Mouse (Mus musculus): ENCODE measurements around the gene Eml6. TPM values are rescaled to one million over a fixed set of nuclear protein-coding genes. Genes with fewer than 3 reads are reported as not detected.
"Not testable (repeated sequence)": the region's sequence is repeated elsewhere in the genome, so short reads cannot be mapped to it uniquely, and the experiment has no call there.

Gene Eml6
- polyA plus RNA-seq, 1 experiment, result 1.2 TPM

- no peak overlapping the region for H3K27ac ChIP-seq (ENCODE audit: control insufficient read depth, insufficient read depth, low read depth, low read length, poor library complexity)
- TF ChIP-seq POLR2A (IDR thresholded peaks at IDR 0.05; ENCODE audit: borderline replicate concordance, control insufficient read depth, low read depth, low read length) (no peak), CTCF (IDR thresholded peaks at IDR 0.05; ENCODE audit: control insufficient read depth, insufficient read depth, low read length) (no peak)
- 72% methylated on average over 2 of the region's 2 CpGs for WGBS
- no peaks in the 10 kb centered on the region for H3K4me1 ChIP-seq (ENCODE audit: control insufficient read depth, insufficient read depth, low read length)
- H3K4me3 ChIP-seq (replicated peaks; ENCODE audit: control insufficient read depth, low read depth, low read length), result no peak overlapping the region
These were observed 198.1 kb downstream of the Eml6 start for GRCm38 (mm10) chr11:29827729-29828128.

DNA sequence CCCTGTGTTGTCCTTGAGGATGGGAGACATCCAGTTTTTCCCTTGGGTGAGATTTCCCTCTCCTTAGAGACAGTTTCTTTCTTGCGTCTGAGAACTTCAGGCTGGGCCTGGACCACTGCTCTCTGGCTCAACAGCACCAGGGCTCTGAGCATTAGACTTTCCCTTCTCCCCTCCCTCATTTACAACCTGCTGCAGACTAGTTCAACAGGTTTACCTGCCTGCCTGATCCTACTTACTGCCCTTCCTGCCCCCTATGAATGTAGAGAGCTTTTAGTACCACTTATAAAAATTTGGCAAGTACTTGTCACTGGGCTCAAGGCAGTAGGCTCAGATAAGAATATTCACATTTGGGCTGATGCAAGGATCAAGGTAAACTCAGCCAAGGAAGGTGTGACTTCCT is 199.8 kb downstream of the Eml6 start:
- Histone ChIP-seq H3K27ac (ENCODE audit: control insufficient read depth, insufficient read depth, low read depth, low read length, poor library complexity) (no peak overlapping the region), H3K4me3 (replicated peaks; ENCODE audit: control insufficient read depth, low read depth, low read length) (no peak overlapping the region), H3K4me1 (ENCODE audit: control insufficient read depth, insufficient read depth, low read length) (no peaks in the 10 kb centered on the region)
- WGBS, result 81% methylated on average over 1 of the region's 1 CpGs
- TF ChIP-seq POLR2A (IDR thresholded peaks at IDR 0.05; ENCODE audit: borderline replicate concordance, control insufficient read depth, low read depth, low read length) (no peak), CTCF (IDR thresholded peaks at IDR 0.05; ENCODE audit: control insufficient read depth, insufficient read depth, low read length) (no peak)

- not testable (repeated sequence) for H3K27ac ChIP-seq (ENCODE audit: control insufficient read depth, insufficient read depth, low read depth, low read length, poor library complexity); H3K4me3 ChIP-seq (replicated peaks; ENCODE audit: control insufficient read depth, low read depth, low read length); H3K4me1 ChIP-seq (ENCODE audit: control insufficient read depth, insufficient read depth, low read length)
- 46% methylated on average over 21 of the region's 21 CpGs for WGBS
These were observed 200.5 kb downstream of the Eml6 start, which contains the start of gene 4931440F15Rik for GRCm38 (mm10) chr11:29825271-29825718. TSS of gene 4931440F15Rik (minus strand) at chr11:29825668.

GRCm38 (mm10) chr11:29824474-29825270 is 201.2 kb downstream of the Eml6 start:
- not testable (repeated sequence) for H3K27ac ChIP-seq (ENCODE audit: control insufficient read depth, insufficient read depth, low read depth, low read length, poor library complexity); H3K4me3 ChIP-seq (replicated peaks; ENCODE audit: control insufficient read depth, low read depth, low read length); H3K4me1 ChIP-seq (ENCODE audit: control insufficient read depth, insufficient read depth, low read length)
- 40% methylated on average over 61 of the region's 62 CpGs for WGBS

DNA sequence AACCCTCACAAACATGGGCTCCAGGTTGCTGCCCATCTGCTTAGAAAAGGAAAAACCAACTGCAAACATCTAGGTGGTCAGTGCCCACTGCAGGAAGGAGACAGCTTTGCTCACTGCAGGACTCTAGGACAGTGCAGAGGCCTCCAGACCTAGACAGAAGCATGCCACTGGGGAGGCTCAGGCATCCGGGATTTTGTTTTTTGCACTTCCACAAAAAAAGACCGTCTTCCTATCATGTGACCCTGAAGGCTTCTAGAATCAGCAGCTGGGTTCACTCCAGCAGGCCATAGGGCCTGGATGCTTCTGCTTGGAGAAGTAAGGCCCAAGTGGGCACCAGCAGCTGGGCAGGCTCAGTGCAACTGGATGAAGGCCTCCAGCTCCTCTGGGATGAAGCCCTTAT is 202.7 kb downstream of the Eml6 start:
- no peak overlapping the region for H3K4me3 ChIP-seq (replicated peaks; ENCODE audit: control insufficient read depth, low read depth, low read length)
- 69% methylated on average over 2 of the region's 2 CpGs for WGBS

GRCm38 (mm10) chr11:29815670-29816069 is 210.2 kb downstream of the Eml6 start:
- no peaks in the 10 kb centered on the region; the same call in 1 of the 2 replicates for H3K4me1 ChIP-seq (ENCODE audit: control insufficient read depth, insufficient read depth, low read length)
- TF ChIP-seq POLR2A (IDR thresholded peaks at IDR 0.05; ENCODE audit: borderline replicate concordance, control insufficient read depth, low read depth, low read length) (no peak), CTCF (IDR thresholded peaks at IDR 0.05; ENCODE audit: control insufficient read depth, insufficient read depth, low read length) (no peak)
- H3K4me3 ChIP-seq (replicated peaks; ENCODE audit: control insufficient read depth, low read depth, low read length), result no peak overlapping the region
- peak overlapping the region; percentile 71; the same call in 1 of the 2 replicates for H3K27ac ChIP-seq (ENCODE audit: control insufficient read depth, insufficient read depth, low read depth, low read length, poor library complexity)

More for the DNA sequence above, 202.7 kb downstream of the Eml6 start:
- no peak for TF ChIP-seq POLR2A (IDR thresholded peaks at IDR 0.05; ENCODE audit: borderline replicate concordance, control insufficient read depth, low read depth, low read length)
- TF ChIP-seq CTCF (IDR thresholded peaks at IDR 0.05; ENCODE audit: control insufficient read depth, insufficient read depth, low read length), result no peak
- Histone ChIP-seq H3K4me1 (ENCODE audit: control insufficient read depth, insufficient read depth, low read length) (no peaks in the 10 kb centered on the region), H3K27ac (ENCODE audit: control insufficient read depth, insufficient read depth, low read depth, low read length, poor library complexity) (no peak overlapping the region)

GRCm38 (mm10) chr11:29815261-29815660 is 210.6 kb downstream of the Eml6 start:
- WGBS, result 70% methylated on average over 3 of the region's 3 CpGs
- TF ChIP-seq POLR2A (IDR thresholded peaks at IDR 0.05; ENCODE audit: borderline replicate concordance, control insufficient read depth, low read depth, low read length) (no peak), CTCF (IDR thresholded peaks at IDR 0.05; ENCODE audit: control insufficient read depth, insufficient read depth, low read length) (no peak)
- H3K4me1 ChIP-seq (ENCODE audit: control insufficient read depth, insufficient read depth, low read length), result no peaks in the 10 kb centered on the region; the same call in 1 of the 2 replicates
- no peak overlapping the region; the same call in 1 of the 2 replicates for H3K27ac ChIP-seq (ENCODE audit: control insufficient read depth, insufficient read depth, low read depth, low read length, poor library complexity)
- no peak overlapping the region for H3K4me3 ChIP-seq (replicated peaks; ENCODE audit: control insufficient read depth, low read depth, low read length)

- no peak overlapping the region for H3K27ac ChIP-seq (ENCODE audit: control insufficient read depth, insufficient read depth, low read depth, low read length, poor library complexity)
These were observed 212.6 kb downstream of the Eml6 start for GRCm38 (mm10) chr11:29813267-29813666.

GRCm38 (mm10) chr11:29812475-29812874 is 213.4 kb downstream of the Eml6 start:
- no peak overlapping the region for H3K27ac ChIP-seq (ENCODE audit: control insufficient read depth, insufficient read depth, low read depth, low read length, poor library complexity)
- TF ChIP-seq POLR2A (IDR thresholded peaks at IDR 0.05; ENCODE audit: borderline replicate concordance, control insufficient read depth, low read depth, low read length) (no peak), CTCF (IDR thresholded peaks at IDR 0.05; ENCODE audit: control insufficient read depth, insufficient read depth, low read length) (peak; percentile 19; the same call in 1 of the 2 replicates)
- peaks cover 3% of the 10 kb centered on the region; the same call in 1 of the 2 replicates for H3K4me1 ChIP-seq (ENCODE audit: control insufficient read depth, insufficient read depth, low read length)
- no peak overlapping the region for H3K4me3 ChIP-seq (replicated peaks; ENCODE audit: control insufficient read depth, low read depth, low read length)
- 86% methylated on average over 3 of the region's 3 CpGs for WGBS

More at GRCm38 (mm10) chr11:29813267-29813666, 212.6 kb downstream of the Eml6 start:
- no peak overlapping the region for H3K4me3 ChIP-seq (replicated peaks; ENCODE audit: control insufficient read depth, low read depth, low read length)
- 71% methylated on average over 1 of the region's 1 CpGs for WGBS
- H3K4me1 ChIP-seq (ENCODE audit: control insufficient read depth, insufficient read depth, low read length), result peaks cover 2% of the 10 kb centered on the region; the same call in 1 of the 2 replicates
- no peak for TF ChIP-seq POLR2A (IDR thresholded peaks at IDR 0.05; ENCODE audit: borderline replicate concordance, control insufficient read depth, low read depth, low read length)
- TF ChIP-seq CTCF (IDR thresholded peaks at IDR 0.05; ENCODE audit: control insufficient read depth, insufficient read depth, low read length), result no peak

All from bone marrow, adult 2 months (tissue).